Mouse (Mus musculus): ENCODE data around the gene Chat. TPM values are rescaled to one million over a fixed set of nuclear protein-coding genes. Genes with fewer than 3 reads are reported as not detected.

Chat gene
- polyA plus RNA-seq (2015; fragmentation: Nextera tagmentation; extraction: Ambion mirVana): not detected in 2 replicates

GRCm38 (mm10) chr14:32465889-32466288, at the start of gene Chat:
TSS of gene Chat (minus strand) at chr14:32465989.

GRCm38 (mm10) chr14:32513336-32514032, 47.7 kb upstream of the Chat start, which contains the start of gene Ercc6:
TSS of gene Ercc6 (plus strand) at chr14:32513521.

GRCm38 (mm10) chr14:32464601-32465505, 936 bp downstream of the Chat start, which contains the start of gene Slc18a3:
TSS of gene Slc18a3 (minus strand) at chr14:32464850.

GRCm38 (mm10) chr14:32388196-32388595, 77.6 kb downstream of the Chat start, which contains the start of gene 1700024G13Rik:
TSS of gene 1700024G13Rik (minus strand) at chr14:32388391.

Other genes starting within 250 kb of the Chat start
- gene Ogdhl, start 144.0 kb downstream of the Chat start, polyA plus RNA-seq (2015; fragmentation: Nextera tagmentation; extraction: Ambion mirVana): 6.4 and 8.5 TPM in 2 replicates
- not detected in 2 replicates for gene 1700024G13Rik, start 77.6 kb downstream of the Chat start, polyA plus RNA-seq (2015; fragmentation: Nextera tagmentation; extraction: Ambion mirVana)
- gene Slc18a3, start 1.1 kb downstream of the Chat start, polyA plus RNA-seq (2015; fragmentation: Nextera tagmentation; extraction: Ambion mirVana): not detected in 2 replicates
- gene Ercc6, start 47.5 kb upstream of the Chat start, polyA plus RNA-seq (2015; fragmentation: Nextera tagmentation; extraction: Ambion mirVana): 8.4 and 9.0 TPM in 2 replicates
- 0.05 TPM in 1 of 2 replicates, not detected in the other for gene Prrxl1, start 133.4 kb upstream of the Chat start, polyA plus RNA-seq (2015; fragmentation: Nextera tagmentation; extraction: Ambion mirVana)
- gene 3425401B19Rik, start 219.3 kb upstream of the Chat start, polyA plus RNA-seq (2015; fragmentation: Nextera tagmentation; extraction: Ambion mirVana): 25.9 and 31.5 TPM in 2 replicates

Measured in skeletal muscle tissue, postnatal 0 days (tissue).